Mouse (Mus musculus) thymus, adult 18-20 months (tissue): ENCODE measurements around the gene Hist1h4d.
A peak's percentile ranks its signal among the peaks of the same experiment; 100 is the strongest.

Experiments
- DNase-seq, 2 experiments: peaks; one replicate each; pipeline ENCODE4 v3.0.0; 2022; ENCODE audit warnings: mixed read lengths in 2 of 2

The Hist1h4d gene

GRCm38 (mm10) chr13:23597957-23598356 is 16.6 kb downstream of the Hist1h4d start:
- peak; percentile 33 to 49 for DNase-seq

DNA sequence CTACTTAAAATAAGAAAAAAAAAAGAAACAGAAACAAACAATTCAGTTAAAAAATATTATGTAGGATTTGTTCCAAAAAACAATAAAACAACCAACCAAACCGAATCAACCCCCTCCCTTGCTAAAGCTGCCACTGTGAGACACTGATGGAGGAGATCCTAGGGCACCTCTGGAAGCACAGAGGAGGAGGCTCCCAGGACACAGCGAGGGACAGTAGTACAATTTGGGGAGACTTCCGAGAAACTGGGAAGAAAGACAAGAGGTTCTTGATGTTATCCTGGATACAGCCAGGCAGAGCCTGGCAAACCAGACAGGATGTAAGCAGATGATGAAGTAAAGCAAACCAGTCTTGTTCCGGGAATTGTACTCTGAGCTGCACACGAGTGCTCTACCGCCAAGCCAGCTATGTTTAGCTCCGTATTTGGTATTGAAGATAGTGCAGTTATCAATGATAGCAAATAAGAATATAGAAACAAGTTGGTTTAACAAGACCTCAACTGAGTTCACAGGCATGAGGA is 21.8 kb downstream of the Hist1h4d start:
- no peak for DNase-seq

DNA sequence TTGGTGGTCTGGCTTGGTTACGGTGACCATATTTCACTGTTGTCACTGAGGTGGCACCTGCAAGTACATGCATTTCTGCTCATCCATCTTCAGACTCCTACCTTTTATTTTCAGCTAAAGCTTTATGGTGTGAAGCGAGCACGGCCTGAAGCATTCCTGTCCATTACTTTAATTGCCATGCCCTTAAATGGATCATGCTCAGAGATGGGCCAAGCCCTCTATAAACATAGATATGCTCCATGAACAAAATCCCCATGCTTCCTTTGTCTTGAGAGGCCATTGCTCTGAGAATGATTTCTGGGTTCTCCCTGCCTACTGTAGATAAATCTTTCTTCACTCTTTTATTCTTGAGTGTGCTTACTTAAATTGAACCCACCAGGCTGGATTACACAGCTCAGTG is 23.1 kb downstream of the Hist1h4d start:
- no peak for DNase-seq

- no peak for DNase-seq
Observed at GRCm38 (mm10) chr13:23605052-23605451, 23.7 kb downstream of the Hist1h4d start.

DNA sequence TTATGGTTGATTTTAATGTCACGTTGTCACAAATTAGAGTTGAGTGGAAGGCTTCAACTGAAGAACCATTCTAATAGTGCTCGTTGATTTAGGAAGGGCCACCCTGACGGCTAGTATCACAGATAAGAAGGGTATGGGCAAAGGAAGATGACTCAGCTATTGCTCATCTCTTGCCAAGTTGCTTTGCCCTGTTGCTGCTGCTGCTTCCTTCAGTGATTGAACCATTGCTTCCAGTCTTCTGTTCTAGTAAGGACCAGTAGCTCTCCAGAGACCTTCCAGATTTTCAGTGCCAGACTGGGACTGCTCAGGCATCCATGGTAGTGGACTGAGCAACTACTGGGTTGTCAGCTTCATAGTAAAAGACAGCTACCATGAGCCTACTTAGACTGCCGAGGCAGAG is 27.8 kb downstream of the Hist1h4d start:
- DNase-seq, result no peak

GRCm38 (mm10) chr13:23609844-23610243 is 28.4 kb downstream of the Hist1h4d start:
- DNase-seq, result no peak

GRCm38 (mm10) chr13:23610393-23610792 is 29.0 kb downstream of the Hist1h4d start:
- no peak for DNase-seq

DNA sequence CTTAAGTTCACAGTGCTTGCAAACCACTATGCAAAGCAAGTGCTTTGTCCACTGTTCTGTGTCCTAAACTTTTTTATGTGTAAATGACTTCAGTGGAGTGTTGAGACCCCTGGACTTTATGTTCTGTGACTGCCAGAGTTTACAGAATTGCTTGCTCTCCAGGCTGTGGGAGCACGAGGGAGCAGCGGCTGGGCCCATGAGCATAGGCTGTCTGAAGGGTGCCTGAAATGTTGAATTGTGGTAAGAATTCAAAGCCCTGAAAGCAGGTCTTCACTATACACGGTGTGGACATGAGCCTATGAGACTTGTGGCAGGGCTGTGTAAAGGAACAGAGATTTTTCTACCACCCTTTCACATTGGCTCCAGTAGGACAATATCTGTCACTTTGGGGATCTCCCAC is 30.2 kb downstream of the Hist1h4d start:
- no peak for DNase-seq

DNA sequence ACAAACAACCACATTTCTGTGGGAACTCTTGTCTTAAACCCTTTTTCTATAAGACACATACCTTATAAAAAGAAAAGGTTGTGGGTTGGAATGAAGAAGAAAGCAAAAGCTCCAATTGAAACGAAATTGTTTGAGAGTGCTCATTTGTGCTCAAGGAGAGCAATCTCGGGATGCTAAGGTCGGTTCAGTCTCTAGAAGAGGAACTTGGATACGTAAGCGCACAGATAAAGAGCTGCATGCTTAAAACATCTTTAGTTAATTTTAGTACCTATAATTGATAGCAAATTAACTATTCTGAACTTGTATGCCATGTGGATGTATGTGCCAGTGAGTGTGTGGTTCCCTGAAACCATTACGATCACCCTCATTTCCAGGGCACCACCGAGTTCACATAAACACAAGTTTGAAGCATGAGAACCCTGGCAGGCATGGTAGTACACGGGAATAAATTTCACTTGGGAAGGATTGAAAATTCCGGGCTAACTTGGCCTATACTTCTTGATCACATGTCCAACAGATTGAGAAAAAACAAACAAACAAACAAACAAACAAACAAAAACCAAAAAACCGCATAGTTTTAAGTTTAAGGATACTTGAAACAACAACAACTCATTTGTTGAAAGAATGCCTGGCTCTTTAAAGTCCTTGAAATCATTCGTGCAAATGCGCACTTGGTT is 38.8 kb downstream of the Hist1h4d start:
- no peak for DNase-seq

DNA sequence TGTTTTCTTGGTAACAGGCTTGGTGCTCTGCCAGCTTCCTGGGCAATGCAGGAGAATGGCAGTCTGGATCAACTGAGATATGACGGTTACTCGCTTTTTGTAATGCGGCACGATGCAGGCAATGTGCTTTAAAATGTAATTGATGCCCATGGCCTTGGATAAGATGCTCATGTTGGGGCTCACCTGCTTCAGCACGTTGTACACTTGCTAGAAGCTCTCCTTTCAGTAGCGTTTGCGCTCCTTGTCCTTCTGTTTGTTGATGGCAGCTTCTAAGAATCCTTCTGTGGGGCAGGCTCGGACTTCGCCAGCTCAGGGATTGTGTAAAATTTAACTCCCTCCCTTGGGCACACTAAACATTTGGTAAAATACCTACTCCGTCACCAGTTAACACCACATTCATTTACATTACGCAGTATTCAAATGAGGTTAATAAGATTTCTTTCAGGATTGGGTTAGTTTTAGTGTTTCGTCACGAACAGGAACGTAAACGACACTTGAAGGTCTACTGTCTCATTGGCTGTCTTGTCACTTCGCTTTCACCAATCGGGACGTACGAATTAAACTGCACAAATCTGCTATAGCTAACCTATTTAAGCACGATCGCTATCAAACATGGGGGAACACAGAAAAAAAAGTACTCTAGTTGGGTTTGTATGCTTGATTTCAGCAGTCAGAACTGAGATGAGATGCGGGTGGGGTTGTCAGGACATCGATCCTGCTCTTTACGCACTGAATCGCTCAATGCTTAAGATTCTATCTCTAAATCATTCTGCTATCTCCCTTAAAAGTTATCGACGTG is 39.5 kb downstream of the Hist1h4d start, which contains the start of gene Hist1h2be:
Gene Hist1h2be (minus strand): TSS at position 392 of the 799 bp plus-strand sequence.
- DNase-seq, result peak; percentile 15 to 62

GRCm38 (mm10) chr13:23621532-23622174 is 40.3 kb downstream of the Hist1h4d start:
- peak; percentile 57 to 75 for DNase-seq

GRCm38 (mm10) chr13:23622175-23622671 is 40.8 kb downstream of the Hist1h4d start, which contains the start of gene Hist1h1e:
Gene Hist1h1e, minus strand, starts transcription at chr13:23622558.
- peak; percentile 77 to 86 for DNase-seq

GRCm38 (mm10) chr13:23622861-23623450 is 41.6 kb downstream of the Hist1h4d start:
- DNase-seq, result no peak

DNA sequence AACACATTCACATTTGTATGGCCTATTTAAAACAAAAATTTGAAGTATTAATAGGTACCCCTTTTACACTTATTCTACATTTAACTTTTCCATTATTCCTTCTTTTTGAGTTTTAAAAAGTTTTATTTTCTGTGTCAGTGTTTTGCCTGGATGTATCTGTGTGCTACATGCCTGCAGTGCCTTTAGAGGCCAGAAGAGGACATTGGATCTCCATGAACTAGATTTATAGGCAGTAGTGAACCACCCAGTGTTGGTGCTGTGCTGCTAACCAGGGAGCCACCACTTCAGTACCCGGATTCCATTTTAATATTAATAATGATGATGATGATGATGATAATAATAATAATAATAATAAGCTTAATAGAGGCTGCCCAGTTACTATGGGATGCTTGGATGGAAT is 49.3 kb downstream of the Hist1h4d start:
- no peak for DNase-seq
